Mouse (Mus musculus): ENCODE results near the gene Agbl3. TPM values are rescaled to one million over a fixed set of nuclear protein-coding genes. Genes with fewer than 3 reads are reported as not detected.

Gene Agbl3
- polyA plus RNA-seq, 1 experiment, result not detected

GRCm38 (mm10) chr6:34903441-34903840 is 123.2 kb downstream of the Agbl3 start:
- Histone ChIP-seq H3K4me1 (ENCODE audit: control insufficient read depth, insufficient read depth, low read length) (peaks cover 16% of the 10 kb centered on the region), H3K27ac (ENCODE audit: insufficient read depth, low read depth, low read length) (no peak overlapping the region), H3K4me3 (ENCODE audit: insufficient read depth, low read depth, low read length) (no peak overlapping the region)
- TF ChIP-seq CTCF (IDR thresholded peaks at IDR 0.05; ENCODE audit: insufficient read depth, low read depth, low read length) (no peak), POLR2A (IDR thresholded peaks at IDR 0.05; ENCODE audit: insufficient read depth, low read depth, low read length) (no peak)
- WGBS, result 88% methylated on average over 5 of the region's 5 CpGs

- WGBS, result 85% methylated on average over 10 of the region's 10 CpGs
- no peak overlapping the region for H3K27ac ChIP-seq (ENCODE audit: insufficient read depth, low read depth, low read length)
- H3K4me3 ChIP-seq (ENCODE audit: insufficient read depth, low read depth, low read length), result no peak overlapping the region
- TF ChIP-seq POLR2A (IDR thresholded peaks at IDR 0.05; ENCODE audit: insufficient read depth, low read depth, low read length) (no peak), CTCF (IDR thresholded peaks at IDR 0.05; ENCODE audit: insufficient read depth, low read depth, low read length) (no peak)
- peaks cover 16% of the 10 kb centered on the region for H3K4me1 ChIP-seq (ENCODE audit: control insufficient read depth, insufficient read depth, low read length)
Measured at GRCm38 (mm10) chr6:34903851-34904250, 123.6 kb downstream of the Agbl3 start.

DNA sequence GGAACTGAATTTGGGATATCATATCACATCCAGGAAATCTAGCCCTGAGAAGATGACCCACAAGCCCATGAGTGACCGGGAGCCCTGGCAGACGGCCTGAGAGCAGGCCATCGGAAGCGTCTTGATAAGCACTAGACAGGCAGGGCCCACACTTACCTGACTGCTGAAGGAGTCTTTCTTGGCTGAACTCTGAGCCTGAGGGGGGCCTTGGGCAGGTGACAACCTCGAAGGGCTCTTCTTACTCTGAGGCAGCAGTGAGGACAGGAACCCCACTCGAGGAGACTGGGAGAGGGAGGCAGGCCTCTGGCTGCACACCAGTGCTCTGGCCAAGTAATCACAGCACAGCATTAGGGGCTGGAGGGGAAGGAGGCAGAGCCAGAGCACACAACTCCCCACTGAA is 124.1 kb downstream of the Agbl3 start:
- no peak overlapping the region for H3K4me3 ChIP-seq (ENCODE audit: insufficient read depth, low read depth, low read length)
- TF ChIP-seq CTCF (IDR thresholded peaks at IDR 0.05; ENCODE audit: insufficient read depth, low read depth, low read length) (no peak), POLR2A (IDR thresholded peaks at IDR 0.05; ENCODE audit: insufficient read depth, low read depth, low read length) (no peak)
- 87% methylated on average over 6 of the region's 6 CpGs for WGBS
- H3K4me1 ChIP-seq (ENCODE audit: control insufficient read depth, insufficient read depth, low read length), result peaks cover 16% of the 10 kb centered on the region
- H3K27ac ChIP-seq (ENCODE audit: insufficient read depth, low read depth, low read length), result no peak overlapping the region

DNA sequence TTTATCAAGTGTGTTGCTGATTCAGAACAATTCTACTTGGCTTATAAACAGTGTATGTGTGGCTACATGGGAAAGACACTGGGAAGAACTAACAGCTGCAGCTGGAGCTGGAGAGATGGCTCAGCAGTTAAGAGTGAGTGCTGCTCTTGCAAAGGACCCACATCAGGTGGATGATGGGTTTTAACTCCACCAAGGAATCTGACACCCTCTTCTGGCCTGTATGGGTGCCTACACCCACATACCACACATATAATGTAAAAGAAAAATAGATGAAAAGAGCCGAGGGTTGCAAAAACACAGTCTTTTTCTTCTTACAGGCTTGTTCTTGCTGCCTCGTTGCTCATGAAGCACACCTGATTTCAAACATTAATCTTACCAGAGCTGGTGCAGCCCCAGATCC is 125.9 kb downstream of the Agbl3 start:
- H3K4me3 ChIP-seq (ENCODE audit: insufficient read depth, low read depth, low read length), result no peak overlapping the region
- TF ChIP-seq POLR2A (IDR thresholded peaks at IDR 0.05; ENCODE audit: insufficient read depth, low read depth, low read length) (no peak), CTCF (IDR thresholded peaks at IDR 0.05; ENCODE audit: insufficient read depth, low read depth, low read length) (no peak)
- H3K27ac ChIP-seq (ENCODE audit: insufficient read depth, low read depth, low read length), result no peak overlapping the region
- H3K4me1 ChIP-seq (ENCODE audit: control insufficient read depth, insufficient read depth, low read length), result peaks cover 19% of the 10 kb centered on the region
- 69% methylated on average over 2 of the region's 2 CpGs for WGBS

DNA sequence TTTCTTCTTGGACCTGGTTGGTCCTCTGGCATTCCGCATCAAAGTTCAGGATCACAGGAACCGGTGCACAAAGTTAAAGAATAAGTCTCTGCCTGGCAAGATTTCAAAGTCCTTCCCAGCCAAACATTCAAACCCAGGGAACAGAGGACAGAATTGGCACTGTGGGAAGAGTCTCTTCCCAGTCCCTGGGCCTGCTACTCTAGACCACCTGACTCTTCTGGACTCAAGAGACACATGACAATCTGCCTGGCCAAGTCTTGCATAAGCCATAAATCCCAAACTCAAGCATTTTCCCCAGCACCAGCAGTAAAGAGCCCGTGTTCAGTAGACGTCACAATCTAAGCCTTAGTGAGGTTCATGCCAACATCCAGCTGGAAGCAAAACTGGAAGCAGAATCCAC is 126.4 kb downstream of the Agbl3 start:
- Histone ChIP-seq H3K4me1 (ENCODE audit: control insufficient read depth, insufficient read depth, low read length) (peaks cover 19% of the 10 kb centered on the region), H3K27ac (ENCODE audit: insufficient read depth, low read depth, low read length) (no peak overlapping the region), H3K4me3 (ENCODE audit: insufficient read depth, low read depth, low read length) (no peak overlapping the region)
- TF ChIP-seq POLR2A (IDR thresholded peaks at IDR 0.05; ENCODE audit: insufficient read depth, low read depth, low read length) (no peak), CTCF (IDR thresholded peaks at IDR 0.05; ENCODE audit: insufficient read depth, low read depth, low read length) (no peak)
- 54% methylated on average over 4 of the region's 4 CpGs for WGBS

DNA sequence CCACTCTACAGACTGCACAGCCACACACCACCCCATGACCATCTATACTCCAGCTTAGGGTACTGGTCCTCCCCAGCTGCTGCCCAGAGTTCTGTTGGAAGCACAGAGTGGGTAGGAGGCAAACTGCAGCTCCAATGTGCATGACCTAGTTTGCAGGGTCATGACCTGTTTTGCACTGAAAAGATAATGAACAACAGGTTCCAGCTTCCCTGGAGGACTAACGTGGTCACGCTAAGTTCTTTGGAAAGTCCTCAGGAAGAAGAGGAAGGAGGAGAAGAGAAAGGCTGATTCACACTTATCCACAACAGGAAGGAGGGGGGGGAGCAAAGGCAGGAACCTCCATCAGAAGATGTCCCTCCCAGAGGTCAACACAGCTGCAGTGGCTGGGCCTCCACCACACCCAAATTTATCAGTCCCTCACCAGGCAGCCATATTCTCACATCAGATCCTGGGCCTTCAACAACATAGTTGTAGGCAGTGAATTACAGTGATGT is 126.9 kb downstream of the Agbl3 start:
- Histone ChIP-seq H3K27ac (ENCODE audit: insufficient read depth, low read depth, low read length) (no peak overlapping the region), H3K4me3 (ENCODE audit: insufficient read depth, low read depth, low read length) (no peak overlapping the region), H3K4me1 (ENCODE audit: control insufficient read depth, insufficient read depth, low read length) (peaks cover 17% of the 10 kb centered on the region)
- TF ChIP-seq POLR2A (IDR thresholded peaks at IDR 0.05; ENCODE audit: insufficient read depth, low read depth, low read length) (no peak), CTCF (IDR thresholded peaks at IDR 0.05; ENCODE audit: insufficient read depth, low read depth, low read length) (no peak)
- WGBS, result 75% methylated on average over 2 of the region's 2 CpGs

- WGBS, result 87% methylated on average over 18 of the region's 18 CpGs
- H3K4me1 ChIP-seq (ENCODE audit: control insufficient read depth, insufficient read depth, low read length), result peaks cover 15% of the 10 kb centered on the region
- H3K27ac ChIP-seq (ENCODE audit: insufficient read depth, low read depth, low read length), result no peak overlapping the region
- H3K4me3 ChIP-seq (ENCODE audit: insufficient read depth, low read depth, low read length), result no peak overlapping the region
- TF ChIP-seq POLR2A (IDR thresholded peaks at IDR 0.05; ENCODE audit: insufficient read depth, low read depth, low read length) (no peak), CTCF (IDR thresholded peaks at IDR 0.05; ENCODE audit: insufficient read depth, low read depth, low read length) (no peak)
Measured at GRCm38 (mm10) chr6:34907696-34908260, 127.5 kb downstream of the Agbl3 start.

Other genes with a start within 250 kb of the Agbl3 start
- gene Cald1, start 181.9 kb upstream of the Agbl3 start, polyA plus RNA-seq (2012; ENCODE audit: insufficient read depth, insufficient read length, low replicate concordance, missing spikeins), result not detected in 2 replicates
- gene Tmem140, start 82.7 kb downstream of the Agbl3 start, polyA plus RNA-seq (2012; ENCODE audit: insufficient read depth, insufficient read length, low replicate concordance, missing spikeins), result not detected in 2 replicates
- gene Cyren, start 97.6 kb downstream of the Agbl3 start, polyA plus RNA-seq (2012; ENCODE audit: insufficient read depth, insufficient read length, low replicate concordance, missing spikeins), result not detected in 2 replicates
- gene Wdr91, start 130.4 kb downstream of the Agbl3 start, polyA plus RNA-seq (2012; ENCODE audit: insufficient read depth, insufficient read length, low replicate concordance, missing spikeins), result not detected in 2 replicates
- gene Stra8, start 139.7 kb downstream of the Agbl3 start, polyA plus RNA-seq (2012; ENCODE audit: insufficient read depth, insufficient read length, low replicate concordance, missing spikeins), result not detected in 2 replicates
- gene Slc23a4, start 208.0 kb downstream of the Agbl3 start, polyA plus RNA-seq (2012; ENCODE audit: insufficient read depth, insufficient read length, low replicate concordance, missing spikeins), result not detected in 2 replicates